Mouse (Mus musculus): ENCODE measurements around the gene Ppp2r2c. TPM values are rescaled to one million over a fixed set of nuclear protein-coding genes. Genes with fewer than 3 reads are reported as not detected.

Gene Ppp2r2c
- total RNA-seq, 1 experiment from 2014 or later = not detected

GRCm38 (mm10) chr5:36866701-36867250 lies 1.5 kb upstream of the Ppp2r2c start:
- ATAC-seq (replicated peaks in 1 of 2; ENCODE audit: insufficient read depth in 1 of 2, low FRiP score in 2 of 2, low TSS enrichment in 1 of 2, low read depth in 1 of 2, poor library complexity in 2 of 2, severe bottlenecking in 2 of 2) = no peak

GRCm38 (mm10) chr5:36867561-36867960 lies 752 bp upstream of the Ppp2r2c start:
- no peak for ATAC-seq (replicated peaks in 1 of 2; ENCODE audit: insufficient read depth in 1 of 2, low FRiP score in 2 of 2, low TSS enrichment in 1 of 2, low read depth in 1 of 2, poor library complexity in 2 of 2, severe bottlenecking in 2 of 2)

GRCm38 (mm10) chr5:36869186-36869577 lies 869 bp downstream of the Ppp2r2c start:
- ATAC-seq (replicated peaks in 1 of 2; ENCODE audit: insufficient read depth in 1 of 2, low FRiP score in 2 of 2, low TSS enrichment in 1 of 2, low read depth in 1 of 2, poor library complexity in 2 of 2, severe bottlenecking in 2 of 2) = no peak

- no peak for ATAC-seq (replicated peaks in 1 of 2; ENCODE audit: insufficient read depth in 1 of 2, low FRiP score in 2 of 2, low TSS enrichment in 1 of 2, low read depth in 1 of 2, poor library complexity in 2 of 2, severe bottlenecking in 2 of 2)
Measured at GRCm38 (mm10) chr5:36869578-36870236, 1.4 kb downstream of the Ppp2r2c start.

GRCm38 (mm10) chr5:36870916-36871315 lies 2.6 kb downstream of the Ppp2r2c start:
- ATAC-seq (replicated peaks in 1 of 2; ENCODE audit: insufficient read depth in 1 of 2, low FRiP score in 2 of 2, low TSS enrichment in 1 of 2, low read depth in 1 of 2, poor library complexity in 2 of 2, severe bottlenecking in 2 of 2) = no peak

GRCm38 (mm10) chr5:36875956-36876355 lies 7.6 kb downstream of the Ppp2r2c start:
- ATAC-seq (replicated peaks in 1 of 2; ENCODE audit: insufficient read depth in 1 of 2, low FRiP score in 2 of 2, low TSS enrichment in 1 of 2, low read depth in 1 of 2, poor library complexity in 2 of 2, severe bottlenecking in 2 of 2) = no peak

GRCm38 (mm10) chr5:36876777-36877396 lies 8.6 kb downstream of the Ppp2r2c start:
- no peak for ATAC-seq (replicated peaks in 1 of 2; ENCODE audit: insufficient read depth in 1 of 2, low FRiP score in 2 of 2, low TSS enrichment in 1 of 2, low read depth in 1 of 2, poor library complexity in 2 of 2, severe bottlenecking in 2 of 2)

GRCm38 (mm10) chr5:36877641-36878040 lies 9.3 kb downstream of the Ppp2r2c start:
- no peak for ATAC-seq (replicated peaks in 1 of 2; ENCODE audit: insufficient read depth in 1 of 2, low FRiP score in 2 of 2, low TSS enrichment in 1 of 2, low read depth in 1 of 2, poor library complexity in 2 of 2, severe bottlenecking in 2 of 2)

- ATAC-seq (replicated peaks in 1 of 2; ENCODE audit: insufficient read depth in 1 of 2, low FRiP score in 2 of 2, low TSS enrichment in 1 of 2, low read depth in 1 of 2, poor library complexity in 2 of 2, severe bottlenecking in 2 of 2) = no peak
Measured at GRCm38 (mm10) chr5:36878801-36879200, 10.5 kb downstream of the Ppp2r2c start.

GRCm38 (mm10) chr5:36880622-36881021 lies 12.3 kb downstream of the Ppp2r2c start:
- ATAC-seq (replicated peaks in 1 of 2; ENCODE audit: insufficient read depth in 1 of 2, low FRiP score in 2 of 2, low TSS enrichment in 1 of 2, low read depth in 1 of 2, poor library complexity in 2 of 2, severe bottlenecking in 2 of 2) = no peak

- no peak for ATAC-seq (replicated peaks in 1 of 2; ENCODE audit: insufficient read depth in 1 of 2, low FRiP score in 2 of 2, low TSS enrichment in 1 of 2, low read depth in 1 of 2, poor library complexity in 2 of 2, severe bottlenecking in 2 of 2)
Measured at GRCm38 (mm10) chr5:36883516-36883915, 15.2 kb downstream of the Ppp2r2c start.

GRCm38 (mm10) chr5:36885067-36885466 lies 16.8 kb downstream of the Ppp2r2c start:
- no peak for ATAC-seq (replicated peaks in 1 of 2; ENCODE audit: insufficient read depth in 1 of 2, low FRiP score in 2 of 2, low TSS enrichment in 1 of 2, low read depth in 1 of 2, poor library complexity in 2 of 2, severe bottlenecking in 2 of 2)

GRCm38 (mm10) chr5:36885595-36885994 lies 17.3 kb downstream of the Ppp2r2c start:
- ATAC-seq (replicated peaks in 1 of 2; ENCODE audit: insufficient read depth in 1 of 2, low FRiP score in 2 of 2, low TSS enrichment in 1 of 2, low read depth in 1 of 2, poor library complexity in 2 of 2, severe bottlenecking in 2 of 2) = no peak

- no peak for ATAC-seq (replicated peaks in 1 of 2; ENCODE audit: insufficient read depth in 1 of 2, low FRiP score in 2 of 2, low TSS enrichment in 1 of 2, low read depth in 1 of 2, poor library complexity in 2 of 2, severe bottlenecking in 2 of 2)
Measured at GRCm38 (mm10) chr5:36886298-36886697, 18.0 kb downstream of the Ppp2r2c start.

GRCm38 (mm10) chr5:36886852-36887283 lies 18.6 kb downstream of the Ppp2r2c start:
- ATAC-seq (replicated peaks in 1 of 2; ENCODE audit: insufficient read depth in 1 of 2, low FRiP score in 2 of 2, low TSS enrichment in 1 of 2, low read depth in 1 of 2, poor library complexity in 2 of 2, severe bottlenecking in 2 of 2) = no peak

- ATAC-seq (replicated peaks in 1 of 2; ENCODE audit: insufficient read depth in 1 of 2, low FRiP score in 2 of 2, low TSS enrichment in 1 of 2, low read depth in 1 of 2, poor library complexity in 2 of 2, severe bottlenecking in 2 of 2) = no peak
Measured at GRCm38 (mm10) chr5:36887299-36887988, 19.1 kb downstream of the Ppp2r2c start.

- ATAC-seq (replicated peaks in 1 of 2; ENCODE audit: insufficient read depth in 1 of 2, low FRiP score in 2 of 2, low TSS enrichment in 1 of 2, low read depth in 1 of 2, poor library complexity in 2 of 2, severe bottlenecking in 2 of 2) = no peak
Measured at GRCm38 (mm10) chr5:36888501-36888900, 20.2 kb downstream of the Ppp2r2c start.

- ATAC-seq (replicated peaks in 1 of 2; ENCODE audit: insufficient read depth in 1 of 2, low FRiP score in 2 of 2, low TSS enrichment in 1 of 2, low read depth in 1 of 2, poor library complexity in 2 of 2, severe bottlenecking in 2 of 2) = no peak
Measured at GRCm38 (mm10) chr5:36888911-36889310, 20.6 kb downstream of the Ppp2r2c start.

Measured in hematopoietic stem cell, adult 5-6 weeks (primary cell).